Mouse (Mus musculus): ENCODE results near the gene Ttll11. TPM values are rescaled to one million over a fixed set of nuclear protein-coding genes. Genes with fewer than 3 reads are reported as not detected.

The Ttll11 gene
- total RNA-seq, 2 experiments from 2014 or later, result 1.7 to 2.1 TPM

GRCm38 (mm10) chr2:35731671-35732449 lies 247.9 kb downstream of the Ttll11 start:
- no peak for DNase-seq (ENCODE audit: low spot score)

GRCm38 (mm10) chr2:35729077-35730065 lies 250.3 kb downstream of the Ttll11 start:
- peak; percentile 52 for DNase-seq (ENCODE audit: low spot score)

DNA sequence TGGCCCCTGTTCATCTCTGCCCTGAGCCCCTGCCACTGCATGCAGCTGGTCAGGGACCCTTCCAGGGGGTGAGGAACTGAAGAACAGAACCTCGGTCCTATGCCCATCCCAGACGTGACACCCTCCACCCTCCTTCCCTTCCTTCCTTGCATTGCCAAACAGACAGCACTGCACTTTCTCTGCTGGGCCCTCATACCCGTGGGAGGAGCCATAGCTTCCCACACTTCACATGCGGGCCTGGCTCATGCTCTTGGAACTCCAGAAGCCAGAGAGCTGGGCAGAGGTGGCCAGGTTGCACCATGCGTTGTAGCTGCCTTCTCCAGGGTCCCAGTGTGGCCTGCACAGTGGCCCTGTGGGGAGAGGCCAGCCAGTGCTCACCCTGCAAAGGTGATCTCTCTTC lies 251.1 kb downstream of the Ttll11 start:
- no peak for DNase-seq (ENCODE audit: low spot score)

GRCm38 (mm10) chr2:35723691-35724090 lies 256.0 kb downstream of the Ttll11 start:
- no peak for DNase-seq (ENCODE audit: low spot score)

DNA sequence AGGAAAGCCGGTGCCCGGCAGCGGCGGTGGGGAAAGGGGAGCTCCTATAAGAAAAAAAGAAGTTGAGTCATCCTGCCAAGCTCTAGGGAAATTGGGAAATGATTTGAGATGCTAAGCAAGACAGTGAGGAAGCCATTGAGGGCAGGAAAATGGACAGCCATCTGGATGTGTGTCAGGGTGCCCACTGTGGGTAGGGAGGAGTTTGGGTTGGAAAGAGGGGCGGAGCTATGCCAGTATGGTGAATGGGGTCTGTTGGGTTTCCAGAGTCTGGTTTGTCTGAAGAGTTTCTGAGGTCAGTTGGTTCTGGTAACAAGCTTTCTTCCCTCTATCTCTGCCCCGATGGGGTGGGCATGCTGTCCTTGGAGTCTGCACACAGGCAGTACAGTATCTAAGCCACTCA lies 256.4 kb downstream of the Ttll11 start:
- no peak for DNase-seq (ENCODE audit: low spot score)

DNA sequence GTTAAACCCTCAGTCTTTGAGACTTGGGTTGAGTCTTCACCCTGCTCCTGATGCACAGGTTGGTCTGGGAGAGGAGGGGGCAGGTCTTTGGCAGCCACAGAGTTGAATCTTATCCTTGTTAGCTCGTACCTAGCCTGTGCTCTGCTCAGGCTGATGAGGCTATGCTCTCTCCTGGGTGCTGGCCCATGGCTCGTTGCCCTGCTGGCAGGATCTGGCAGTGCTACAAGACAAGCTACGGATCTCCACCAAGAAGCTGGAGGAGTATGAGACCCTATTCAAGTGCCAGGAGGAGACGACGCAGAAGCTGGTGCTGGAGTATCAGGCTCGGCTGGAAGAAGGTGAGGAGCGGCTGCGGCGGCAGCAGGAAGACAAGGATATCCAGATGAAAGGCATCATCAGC lies 256.9 kb downstream of the Ttll11 start:
- DNase-seq (ENCODE audit: low spot score), result no peak

GRCm38 (mm10) chr2:35720956-35721355 lies 258.8 kb downstream of the Ttll11 start:
- DNase-seq (ENCODE audit: low spot score), result no peak

DNA sequence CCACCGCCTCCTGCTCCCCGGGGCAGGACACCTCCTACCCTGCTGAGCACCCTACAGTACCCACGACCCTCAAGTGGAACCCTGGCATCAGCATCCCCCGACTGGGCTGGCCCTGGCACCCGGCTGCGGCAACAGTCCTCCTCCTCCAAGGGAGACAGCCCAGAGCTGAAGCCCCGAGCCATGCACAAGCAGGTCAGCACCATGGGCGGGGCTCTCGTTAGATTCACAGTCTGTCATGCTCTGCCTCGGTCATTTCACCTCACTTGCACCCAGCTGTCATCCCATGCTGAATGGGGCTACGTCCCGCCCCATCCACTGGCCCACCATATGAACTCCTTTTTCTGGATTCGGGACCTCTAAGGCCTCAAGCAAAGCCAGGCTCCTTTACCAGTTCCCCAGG lies 259.2 kb downstream of the Ttll11 start:
- no peak for DNase-seq (ENCODE audit: low spot score)

DNA sequence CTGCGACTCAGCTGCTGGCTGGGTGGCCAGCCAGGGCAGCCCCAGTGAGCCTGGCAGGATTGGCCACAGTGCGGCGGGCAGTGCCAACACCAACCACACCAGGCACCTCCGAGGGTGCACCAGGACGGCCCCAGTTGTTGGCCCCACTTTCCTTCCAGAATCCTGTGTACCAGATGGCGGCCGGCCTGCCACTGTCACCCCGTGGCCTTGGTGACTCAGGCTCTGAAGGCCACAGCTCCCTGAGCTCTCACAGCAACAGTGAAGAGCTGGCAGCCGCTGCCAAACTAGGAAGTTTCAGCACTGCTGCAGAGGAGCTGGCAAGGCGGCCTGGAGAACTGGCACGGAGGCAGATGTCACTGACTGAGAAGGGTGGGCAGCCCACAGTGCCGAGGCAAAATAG lies 259.6 kb downstream of the Ttll11 start:
- DNase-seq (ENCODE audit: low spot score), result peak; percentile 77

- no peak for DNase-seq (ENCODE audit: low spot score)
These were observed 260.3 kb downstream of the Ttll11 start for GRCm38 (mm10) chr2:35719230-35720005.

GRCm38 (mm10) chr2:35718662-35719061 lies 261.1 kb downstream of the Ttll11 start:
- no peak for DNase-seq (ENCODE audit: low spot score)

DNA sequence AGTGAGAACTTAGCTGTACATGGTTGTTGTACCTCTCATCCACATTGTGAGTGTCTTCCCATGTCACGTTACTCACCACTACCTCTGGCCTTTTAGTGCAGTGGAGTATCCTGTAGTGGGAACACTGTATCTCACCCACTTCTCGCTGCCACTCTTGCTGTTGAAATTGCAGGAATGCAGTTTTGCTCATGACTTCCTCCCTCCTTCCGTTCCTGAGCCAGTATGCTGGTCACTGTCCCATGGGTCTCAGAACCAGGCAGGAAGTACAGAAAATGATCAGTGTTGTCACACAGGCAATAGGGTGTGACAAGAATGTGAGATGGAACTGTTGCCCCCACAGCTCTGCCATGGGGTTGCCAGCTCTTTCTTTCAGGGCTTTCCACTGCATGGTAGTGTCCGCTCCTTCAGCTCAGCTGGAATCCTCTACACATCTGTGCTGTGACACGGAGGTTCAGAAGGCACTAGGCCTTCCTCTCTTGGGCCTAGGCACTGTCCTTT lies 261.7 kb downstream of the Ttll11 start:
- no peak for DNase-seq (ENCODE audit: low spot score)

GRCm38 (mm10) chr2:35716175-35716574 lies 263.5 kb downstream of the Ttll11 start:
- no peak for DNase-seq (ENCODE audit: low spot score)

DNA sequence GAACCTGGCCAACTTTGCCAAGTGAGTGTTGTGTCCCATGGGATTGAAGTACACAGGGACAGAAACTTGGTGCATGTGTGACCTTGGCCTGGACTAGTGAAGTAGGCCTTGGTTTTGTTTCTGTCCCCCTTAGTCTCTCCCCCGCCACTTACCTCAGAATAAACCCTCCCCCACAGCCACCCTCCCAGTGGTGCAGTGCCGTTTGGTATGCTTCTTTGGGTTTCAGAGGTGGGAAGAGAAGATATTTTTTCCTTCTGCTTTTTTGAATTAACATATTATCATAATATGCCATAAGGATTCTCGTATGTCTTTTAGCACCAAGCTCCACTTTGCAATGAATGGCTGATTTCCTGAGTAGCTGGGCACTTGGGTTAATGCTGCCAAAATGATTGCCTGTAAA lies 264.2 kb downstream of the Ttll11 start:
- DNase-seq (ENCODE audit: low spot score), result no peak

DNA sequence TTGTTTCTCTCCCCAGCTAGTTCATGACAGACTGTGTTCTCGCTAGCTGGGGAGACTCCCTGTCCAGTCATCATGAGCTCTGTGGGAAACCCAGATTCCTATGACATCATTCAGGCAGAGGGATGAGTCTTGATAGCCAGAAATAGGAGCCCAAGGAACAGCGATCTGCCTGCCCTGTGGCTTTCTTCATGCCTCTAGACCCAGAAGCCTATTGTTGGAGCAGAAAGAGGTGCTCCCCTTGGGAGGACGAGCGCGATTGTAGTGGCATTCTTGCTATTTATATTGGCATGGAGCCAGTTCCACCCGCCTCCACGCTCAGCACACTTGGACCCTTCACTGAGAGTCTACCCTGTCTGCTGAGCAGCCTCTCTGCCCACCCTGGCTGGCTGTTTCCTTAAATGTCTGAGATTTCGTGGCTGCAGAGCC lies 265.0 kb downstream of the Ttll11 start:
- DNase-seq (ENCODE audit: low spot score), result peak; percentile 55

DNA sequence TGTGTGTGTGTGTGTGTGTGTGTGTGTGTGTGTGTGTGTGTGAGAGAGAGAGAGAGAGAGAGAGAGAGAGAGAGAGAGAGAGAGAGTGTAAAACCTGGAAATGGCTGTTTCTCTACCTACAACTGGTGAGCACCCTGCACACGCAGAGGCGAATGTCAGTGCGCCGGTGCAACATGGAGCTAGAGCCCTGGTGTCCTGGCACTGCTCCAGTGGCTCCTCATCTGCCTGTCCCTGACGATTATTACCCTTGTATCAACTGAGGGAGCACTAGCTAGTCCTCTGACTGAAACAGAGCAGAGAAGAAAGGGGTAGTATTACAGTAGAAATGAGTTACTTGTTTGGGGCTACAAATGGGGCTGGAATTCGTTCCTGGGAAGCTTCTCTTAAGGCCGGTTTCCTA lies 266.3 kb downstream of the Ttll11 start:
- no peak for DNase-seq (ENCODE audit: low spot score)

DNA sequence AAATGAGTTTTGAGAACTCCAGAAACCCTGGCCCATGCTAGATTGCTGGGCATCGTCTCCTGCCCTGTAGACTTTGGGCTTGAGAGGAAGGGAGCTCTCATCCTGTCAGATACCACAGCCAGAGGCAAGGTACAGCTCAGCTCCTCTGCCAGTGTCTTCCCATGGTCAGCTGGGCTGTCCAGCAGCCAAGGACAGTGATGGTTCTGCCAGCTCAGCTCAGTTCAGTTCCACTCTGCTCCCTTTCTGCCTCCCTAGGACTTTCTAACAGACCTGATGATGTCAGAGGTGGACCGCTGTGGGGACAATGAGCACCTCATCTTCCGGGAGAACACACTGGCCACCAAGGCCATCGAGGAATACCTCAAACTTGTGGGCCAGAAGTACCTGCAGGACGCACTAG lies 267.1 kb downstream of the Ttll11 start:
- DNase-seq (ENCODE audit: low spot score), result peak; percentile 46

DNA sequence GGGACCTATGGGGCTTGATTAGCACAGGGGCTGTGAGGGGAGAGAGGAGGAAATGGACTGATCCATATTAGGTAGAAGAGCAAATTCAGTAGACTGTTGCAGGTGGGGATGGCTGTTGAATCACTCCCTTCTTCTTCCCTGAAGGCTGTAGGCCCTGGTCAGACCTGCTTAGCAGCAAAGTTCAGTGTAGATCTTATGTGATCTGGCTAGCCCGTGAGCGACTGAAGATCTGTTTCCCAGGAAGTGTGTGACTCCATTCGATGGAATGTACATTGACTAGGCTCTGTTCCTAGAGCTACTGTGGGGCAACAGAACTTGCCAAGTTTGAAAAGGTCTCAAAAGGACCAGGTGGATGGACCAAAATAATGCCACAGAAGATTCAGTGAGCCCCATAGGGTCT lies 276.5 kb downstream of the Ttll11 start:
- no peak for DNase-seq (ENCODE audit: low spot score)

DNA sequence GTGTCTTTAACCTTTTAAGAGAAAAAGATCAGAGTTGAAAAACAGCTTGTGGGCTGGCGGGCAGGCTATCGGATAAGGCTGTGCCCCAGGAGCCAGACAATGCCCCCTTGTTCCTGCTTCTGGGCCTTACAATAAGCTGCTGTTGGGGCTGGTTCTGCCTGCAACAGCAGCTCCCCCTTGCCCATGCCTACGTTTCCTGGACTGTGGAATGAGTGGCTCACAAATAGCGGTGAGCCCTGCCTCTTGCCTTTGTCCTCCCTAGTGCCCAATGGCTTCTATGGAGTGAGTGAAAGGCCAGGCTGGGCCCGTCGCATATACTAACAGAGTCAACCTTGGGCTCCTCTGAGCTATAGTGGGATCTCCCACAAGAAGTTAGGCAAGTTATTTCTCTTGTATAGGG lies 277.1 kb downstream of the Ttll11 start:
- no peak for DNase-seq (ENCODE audit: low spot score)

GRCm38 (mm10) chr2:35702001-35702400 lies 277.7 kb downstream of the Ttll11 start:
- DNase-seq (ENCODE audit: low spot score), result no peak

Data from gastrocnemius, adult 18-20 months (tissue).